ENCODE assay signal across 21 mouse cellular contexts in the genomic region with DNA sequence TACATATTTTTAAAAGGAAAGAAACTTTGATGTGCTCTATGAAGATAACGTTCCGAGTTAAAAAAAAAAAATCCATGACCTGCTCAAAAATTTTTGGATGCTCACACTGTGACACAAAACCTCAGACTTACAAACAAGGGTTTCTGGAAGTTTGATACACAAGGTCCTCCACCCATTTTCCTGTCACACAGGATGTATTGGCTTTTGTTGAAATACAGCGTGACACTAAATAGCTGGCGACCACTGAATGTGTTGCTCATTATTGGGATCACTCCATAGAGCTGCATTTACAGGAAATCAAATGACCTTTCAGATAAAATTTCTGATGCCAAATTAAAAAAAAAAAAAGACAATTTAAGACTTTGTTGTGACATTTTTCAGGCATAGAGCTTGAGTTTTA. TPM values are rescaled to one million over a fixed set of nuclear protein-coding genes. Genes with fewer than 3 reads are reported as not detected.
"Had no signal": no experiment of that assay in that cellular context is flagged by ENCODE, and none has a peak within 500 bp of the region (broad histone marks: within the 10 kb centered on the region; RNA-seq: fewer than 3 reads in every experiment).

No protein-coding gene starts in this region.

- H3K36me3 ChIP-seq: forebrain, embryonic 15.5 days; heart, embryonic 13.5 days; heart, embryonic 15.5 days; hindbrain, embryonic 13.5 days; hindbrain, embryonic 15.5 days; limb, embryonic 13.5 days; limb, embryonic 15.5 days; liver, embryonic 12.5 days had no signal

- DNase-seq: forebrain, postnatal 0 days; gastrocnemius, postnatal 14 days; gastrocnemius, postnatal 36 days; heart, postnatal 36 days; kidney, adult 11 months; kidney, adult 8-10 months; kidney, postnatal 10 days; kidney, postnatal 25 days; layer of hippocampus, adult 9-11 months; layer of hippocampus, postnatal 36 days; left cerebral cortex, postnatal 4 days had no signal

- H3K9me3 ChIP-seq: forebrain, embryonic 15.5 days; heart, embryonic 13.5 days; heart, embryonic 15.5 days; hindbrain, embryonic 13.5 days; hindbrain, embryonic 15.5 days; limb, embryonic 13.5 days; limb, embryonic 15.5 days; liver, embryonic 12.5 days had no signal

- H3K27ac ChIP-seq: forebrain, embryonic 15.5 days; heart, embryonic 13.5 days; heart, embryonic 15.5 days; hindbrain, embryonic 13.5 days; hindbrain, embryonic 15.5 days; hindbrain, postnatal 0 days; limb, embryonic 13.5 days; limb, embryonic 15.5 days; liver, embryonic 12.5 days; liver, embryonic 14.5 days had no signal

- H3K9ac ChIP-seq: forebrain, embryonic 15.5 days; forebrain, postnatal 0 days; heart, embryonic 13.5 days; heart, embryonic 15.5 days; hindbrain, embryonic 13.5 days; hindbrain, embryonic 15.5 days; limb, embryonic 13.5 days; limb, embryonic 15.5 days; liver, embryonic 12.5 days; liver, embryonic 14.5 days had no signal

- H3K4me1 ChIP-seq: forebrain, embryonic 15.5 days; heart, embryonic 15.5 days; hindbrain, embryonic 13.5 days; hindbrain, embryonic 15.5 days; limb, embryonic 13.5 days; limb, embryonic 15.5 days; liver, embryonic 12.5 days had no signal

- H3K4me3 ChIP-seq: forebrain, embryonic 15.5 days; heart, embryonic 13.5 days; heart, embryonic 15.5 days; hindbrain, embryonic 13.5 days; hindbrain, embryonic 15.5 days; limb, embryonic 13.5 days; limb, embryonic 15.5 days; liver, embryonic 12.5 days had no signal

- H3K27me3 ChIP-seq: forebrain, embryonic 15.5 days; heart, embryonic 13.5 days; heart, embryonic 15.5 days; hindbrain, embryonic 13.5 days; hindbrain, embryonic 15.5 days; limb, embryonic 13.5 days; limb, embryonic 15.5 days; liver, embryonic 12.5 days had no signal

RNA-seq across cellular contexts. Expression of gene Gm49395, which starts 23.4 kb away (rescaled TPM):
- total RNA-seq: hindbrain, postnatal 0 days had no signal
